Mouse (Mus musculus) neural tube, embryonic 11.5 days (tissue): ENCODE measurements around the gene Oosp3. TPM values are rescaled to one million over a fixed set of nuclear protein-coding genes. Genes with fewer than 3 reads are reported as not detected.

Experiments
- ATAC-seq: fragments of 200-750 bp; cut with Nextera tagmentation; 2 replicates; pipeline ENCODE4 v1.8.0; 2017; ENCODE audit warnings: moderate number of reproducible peaks, mild to moderate bottlenecking, moderate TSS enrichment, moderate library complexity; ENCODE audit not compliant: insufficient read depth, low FRiP score, low TSS enrichment
- DNase-seq: peaks from one replicate; pipeline ENCODE4 v3.0.0-alpha.2; 2015; ENCODE audit warnings: low spot score
- H3K27ac ChIP-seq: fragments of 300-500 bp; sonication (generic); 2 replicates; pipeline ENCODE4 v1.5.1; 2014; ENCODE audit warnings: low read depth, mild to moderate bottlenecking, low read length
- H3K27me3 ChIP-seq: fragments of 300-500 bp; sonication (generic); 2 replicates; pipeline ENCODE4 v1.6.1; 2014; ENCODE audit warnings: mild to moderate bottlenecking, low read length, mixed read lengths; ENCODE audit not compliant: control insufficient read depth, insufficient read depth
- H3K36me3 ChIP-seq: fragments of 300-500 bp; sonication (generic); 2 replicates; pipeline ENCODE4 v1.6.1; 2014; ENCODE audit warnings: mild to moderate bottlenecking, low read length, moderate library complexity, mixed read lengths; ENCODE audit not compliant: control insufficient read depth, insufficient read depth
- H3K4me1 ChIP-seq: fragments of 300-500 bp; sonication (generic); 2 replicates; pipeline ENCODE4 v1.6.1; 2014; ENCODE audit warnings: low read length, mixed read lengths; ENCODE audit not compliant: control insufficient read depth, insufficient read depth
- H3K4me2 ChIP-seq: fragments of 300-500 bp; sonication (generic); 2 replicates; pipeline ENCODE4 v1.6.1; 2014; ENCODE audit warnings: low read depth, mild to moderate bottlenecking, moderate library complexity
- H3K4me3 ChIP-seq: fragments of 300-500 bp; sonication (generic); 2 replicates; pipeline ENCODE4 v1.5.1; 2014; ENCODE audit warnings: low read depth, low read length
- H3K9ac ChIP-seq: fragments of 300-500 bp; sonication (generic); 2 replicates; pipeline ENCODE4 v1.6.1; 2014; ENCODE audit warnings: mild to moderate bottlenecking, low read length
- H3K9me3 ChIP-seq: fragments of 300-500 bp; sonication (generic); 2 replicates; pipeline ENCODE4 v1.6.1; 2016; ENCODE audit warnings: low read length; ENCODE audit not compliant: control insufficient read depth
- WGBS: fragments of 180-500 bp; shearing (Covaris S2); extraction: QIAGEN DNeasy Blood & Tissue Kit; methylation state at CpG from one replicate; pipeline ENCODE4 v1.1.7; 2014; 5-methylcytosine and 5-hydroxymethylcytosine counted together
- polyA plus RNA-seq: library from polyadenylated mRNA; unstranded; fragments of >200 nt; fragmentation: Nextera tagmentation; extraction: Ambion mirVana; gene quantifications from 2 replicates; pipeline ENCODE4 v1.2.1, GENCODE M21; 2014

Gene Oosp3
- polyA plus RNA-seq, 1 experiment from 2014 or later, result not detected

GRCm38 (mm10) chr19:11720071-11720470 is 23.2 kb downstream of the Oosp3 start:
- no peaks in the 10 kb centered on the region for H3K4me1 ChIP-seq
- H3K36me3 ChIP-seq, result no peaks in the 10 kb centered on the region
- no peaks in the 10 kb centered on the region for H3K27me3 ChIP-seq
- H3K9ac ChIP-seq, result no peak overlapping the region
- H3K27ac ChIP-seq, result no peak overlapping the region
- DNase-seq (no peak), ATAC-seq (no peak)
- H3K4me3 ChIP-seq, result no peak overlapping the region
- H3K9me3 ChIP-seq, result no peaks in the 10 kb centered on the region
- no peak overlapping the region for H3K4me2 ChIP-seq
- 94% methylated on average over 3 of the region's 3 CpGs for WGBS

GRCm38 (mm10) chr19:11723870-11724269 is 27.0 kb downstream of the Oosp3 start:
- H3K4me1 ChIP-seq, result no peaks in the 10 kb centered on the region
- no peak overlapping the region for H3K4me3 ChIP-seq
- ATAC-seq (no peak), DNase-seq (no peak)
- H3K27me3 ChIP-seq, result no peaks in the 10 kb centered on the region
- no peaks in the 10 kb centered on the region for H3K36me3 ChIP-seq
- WGBS, result 91% methylated on average over 2 of the region's 2 CpGs
- H3K9ac ChIP-seq, result no peak overlapping the region
- no peak overlapping the region for H3K4me2 ChIP-seq
- no peak overlapping the region for H3K27ac ChIP-seq
- no peaks in the 10 kb centered on the region for H3K9me3 ChIP-seq

GRCm38 (mm10) chr19:11724275-11724674 is 27.4 kb downstream of the Oosp3 start:
- no peaks in the 10 kb centered on the region for H3K4me1 ChIP-seq
- WGBS, result 80% methylated on average over 6 of the region's 6 CpGs
- H3K36me3 ChIP-seq, result no peaks in the 10 kb centered on the region
- H3K9me3 ChIP-seq, result no peaks in the 10 kb centered on the region
- DNase-seq (no peak), ATAC-seq (no peak)
- H3K4me3 ChIP-seq, result no peak overlapping the region
- no peak overlapping the region for H3K9ac ChIP-seq
- no peak overlapping the region for H3K4me2 ChIP-seq
- no peaks in the 10 kb centered on the region for H3K27me3 ChIP-seq
- no peak overlapping the region for H3K27ac ChIP-seq

GRCm38 (mm10) chr19:11725915-11726314 is 29.1 kb downstream of the Oosp3 start:
- no peak overlapping the region for H3K27ac ChIP-seq
- no peaks in the 10 kb centered on the region for H3K4me1 ChIP-seq
- WGBS, result 82% methylated on average over 2 of the region's 2 CpGs

GRCm38 (mm10) chr19:11727304-11727703 is 30.4 kb downstream of the Oosp3 start:
- H3K9ac ChIP-seq, result no peak overlapping the region
- DNase-seq (no peak), ATAC-seq (no peak)
- H3K4me2 ChIP-seq, result no peak overlapping the region
- no peak overlapping the region for H3K4me3 ChIP-seq
- H3K27ac ChIP-seq, result no peak overlapping the region
- no peaks in the 10 kb centered on the region for H3K4me1 ChIP-seq
- H3K9me3 ChIP-seq, result no peaks in the 10 kb centered on the region
- no peaks in the 10 kb centered on the region for H3K36me3 ChIP-seq
- 90% methylated on average over 5 of the region's 5 CpGs for WGBS
- no peaks in the 10 kb centered on the region for H3K27me3 ChIP-seq

More at GRCm38 (mm10) chr19:11725915-11726314, 29.1 kb downstream of the Oosp3 start:
- Histone ChIP-seq H3K36me3 (no peaks in the 10 kb centered on the region), H3K9ac (no peak overlapping the region), H3K4me3 (no peak overlapping the region), H3K27me3 (no peaks in the 10 kb centered on the region), H3K4me2 (no peak overlapping the region), H3K9me3 (no peaks in the 10 kb centered on the region)
- no peak for ATAC-seq
- no peak for DNase-seq

GRCm38 (mm10) chr19:11730278-11730677 is 33.4 kb downstream of the Oosp3 start:
- H3K36me3 ChIP-seq, result no peaks in the 10 kb centered on the region
- H3K27me3 ChIP-seq, result no peaks in the 10 kb centered on the region
- H3K9me3 ChIP-seq, result no peaks in the 10 kb centered on the region
- H3K4me3 ChIP-seq, result no peak overlapping the region
- DNase-seq, result no peak
- no peak overlapping the region for H3K4me2 ChIP-seq
- H3K9ac ChIP-seq, result no peak overlapping the region
- no peak overlapping the region for H3K27ac ChIP-seq
- H3K4me1 ChIP-seq, result no peaks in the 10 kb centered on the region
- 86% methylated on average over 1 of the region's 1 CpGs for WGBS
- ATAC-seq, result no peak

- Histone ChIP-seq H3K4me3 (no peak overlapping the region), H3K36me3 (no peaks in the 10 kb centered on the region), H3K4me2 (no peak overlapping the region), H3K4me1 (no peaks in the 10 kb centered on the region), H3K9ac (no peak overlapping the region), H3K27me3 (no peaks in the 10 kb centered on the region), H3K27ac (no peak overlapping the region), H3K9me3 (no peaks in the 10 kb centered on the region)
- DNase-seq (no peak), ATAC-seq (no peak)
- 60% methylated on average over 1 of the region's 1 CpGs for WGBS
These were observed 39.6 kb downstream of the Oosp3 start for GRCm38 (mm10) chr19:11736455-11736854.

- Histone ChIP-seq H3K36me3 (no peaks in the 10 kb centered on the region), H3K9ac (no peak overlapping the region), H3K9me3 (no peaks in the 10 kb centered on the region), H3K27ac (no peak overlapping the region), H3K4me3 (no peak overlapping the region), H3K27me3 (no peaks in the 10 kb centered on the region), H3K4me2 (no peak overlapping the region), H3K4me1 (no peaks in the 10 kb centered on the region)
- ATAC-seq (no peak), DNase-seq (no peak)
These were observed 48.8 kb downstream of the Oosp3 start for GRCm38 (mm10) chr19:11745680-11746079.

- WGBS, result 77% methylated on average over 2 of the region's 2 CpGs
- no peaks in the 10 kb centered on the region for H3K4me1 ChIP-seq
These were observed 50.4 kb downstream of the Oosp3 start, which contains the start of gene Gif for GRCm38 (mm10) chr19:11747298-11747697. Gif (plus strand) TSS chr19:11747554.

More at GRCm38 (mm10) chr19:11747298-11747697, 50.4 kb downstream of the Oosp3 start, which contains the start of gene Gif:
- Histone ChIP-seq H3K9ac (no peak within 1 kb of the TSS), H3K27ac (no peak within 1 kb of the TSS), H3K4me2 (no peak within 1 kb of the TSS), H3K36me3 (no peaks in the 10 kb centered on the region), H3K4me3 (no peak within 1 kb of the TSS), H3K9me3 (no peaks in the 10 kb centered on the region), H3K27me3 (no peaks in the 10 kb centered on the region)
- ATAC-seq, result no peak
- no peak for DNase-seq
